Mouse (Mus musculus) megakaryocyte, adult 5-6 weeks (primary cell): ENCODE measurements around the gene Zdhhc21. TPM values are rescaled to one million over a fixed set of nuclear protein-coding genes. Genes with fewer than 3 reads are reported as not detected.

Source experiments
- ATAC-seq: 2 replicates; pipeline ENCODE4 v1.8.0; 2016; ENCODE audit warnings: mild to moderate bottlenecking, inconsistent platforms; ENCODE audit not compliant: poor library complexity, severe bottlenecking
- total RNA-seq, 2 experiments: library from RNA; stranded (forward) in 1 of 2; stranded (reverse) in 1 of 2; fragments of 153-499, 151-499 nt in 1 of 2; fragments of 221-1000, 200-1000 nt in 1 of 2; gene quantifications; 2 replicates each; pipeline versions ENCODE4 v1.2.3 to v1.2.4; 2015 to 2017

Zdhhc21 gene
- total RNA-seq, 2 experiments from 2014 or later = 24.7 to 38.2 TPM

DNA sequence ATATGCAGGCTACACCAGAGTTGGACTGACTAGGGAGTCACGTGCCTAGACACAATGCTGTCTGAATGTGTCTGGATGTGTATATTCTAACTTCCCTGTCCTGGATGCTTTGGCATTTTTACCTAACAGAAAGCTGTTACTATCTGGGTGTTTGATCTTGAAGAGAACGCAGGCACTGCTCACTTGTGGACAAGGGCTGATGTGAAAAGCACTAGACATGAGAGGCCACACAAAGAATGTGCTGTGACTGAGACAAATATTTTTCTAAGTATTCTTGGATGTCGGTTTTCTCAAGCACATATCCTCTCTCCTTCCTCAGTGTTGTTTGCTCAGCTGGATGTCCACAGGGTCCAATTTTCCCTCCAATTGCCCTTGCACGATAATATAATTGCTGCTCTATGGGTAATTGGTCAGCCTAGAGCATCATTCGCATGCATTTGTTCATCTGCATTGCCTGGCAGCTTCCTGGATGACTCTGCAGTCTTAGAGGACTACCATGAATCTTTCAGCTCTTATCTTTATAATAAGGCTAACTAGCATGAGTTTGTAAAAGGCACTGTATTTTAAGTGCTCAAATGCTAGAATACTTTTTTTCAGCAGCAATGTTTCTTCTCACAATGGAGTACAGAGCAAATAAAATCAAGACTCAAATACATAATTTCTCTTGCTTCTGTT is 66.7 kb downstream of the Zdhhc21 start:
- ATAC-seq = no peak

DNA sequence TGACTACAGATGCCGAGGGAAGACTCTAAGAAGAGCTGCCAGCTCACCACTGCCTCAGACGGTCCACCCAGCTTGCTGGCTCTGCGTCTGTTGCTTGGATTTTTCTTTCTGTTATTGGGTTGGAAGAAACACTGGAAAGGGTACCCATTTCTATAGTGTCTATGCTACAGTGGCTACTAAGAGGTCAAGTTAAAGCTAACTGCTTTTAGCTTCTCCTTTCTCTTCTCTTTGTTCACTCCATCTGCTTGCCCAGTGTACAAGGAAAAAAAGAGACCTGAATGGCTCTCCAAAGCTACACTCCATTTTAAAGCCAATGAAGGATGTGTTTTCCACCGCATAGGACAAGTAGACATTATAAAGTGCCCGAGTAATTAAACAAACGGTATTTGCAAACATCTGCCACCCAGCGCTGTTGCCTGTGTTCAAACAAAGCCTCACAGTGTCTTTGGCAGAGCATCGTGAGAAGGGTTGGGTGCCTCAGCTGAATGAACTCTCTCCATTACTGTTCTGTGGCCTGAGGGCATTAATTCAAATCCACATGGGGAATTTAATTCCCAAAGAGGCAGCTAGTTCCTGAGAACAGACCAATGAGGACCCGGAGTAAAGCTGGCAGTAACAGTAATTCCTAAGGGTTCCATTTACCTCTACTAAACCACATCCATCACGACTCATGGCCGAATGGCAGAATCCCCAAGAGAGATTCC is 94.1 kb downstream of the Zdhhc21 start:
- ATAC-seq = no peak

DNA sequence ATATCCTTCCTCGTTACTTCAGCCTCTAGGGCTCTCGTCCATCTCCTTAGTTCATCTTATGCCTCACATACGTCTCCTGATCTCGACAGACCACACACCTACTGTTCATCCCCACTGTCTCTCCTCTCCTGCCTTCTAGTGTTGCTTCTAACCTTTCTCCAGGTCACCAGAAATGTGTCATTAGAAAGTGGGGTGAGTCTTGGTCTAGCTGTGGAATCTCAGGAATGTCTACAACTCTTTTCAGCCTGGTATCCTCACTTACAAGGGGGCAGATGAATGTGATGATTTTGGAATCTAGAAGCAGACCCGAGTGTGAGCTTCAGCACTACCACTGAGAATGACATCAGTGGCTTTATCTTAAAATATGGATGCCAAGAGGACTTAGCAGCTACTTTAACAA is 96.2 kb downstream of the Zdhhc21 start:
- no peak for ATAC-seq

DNA sequence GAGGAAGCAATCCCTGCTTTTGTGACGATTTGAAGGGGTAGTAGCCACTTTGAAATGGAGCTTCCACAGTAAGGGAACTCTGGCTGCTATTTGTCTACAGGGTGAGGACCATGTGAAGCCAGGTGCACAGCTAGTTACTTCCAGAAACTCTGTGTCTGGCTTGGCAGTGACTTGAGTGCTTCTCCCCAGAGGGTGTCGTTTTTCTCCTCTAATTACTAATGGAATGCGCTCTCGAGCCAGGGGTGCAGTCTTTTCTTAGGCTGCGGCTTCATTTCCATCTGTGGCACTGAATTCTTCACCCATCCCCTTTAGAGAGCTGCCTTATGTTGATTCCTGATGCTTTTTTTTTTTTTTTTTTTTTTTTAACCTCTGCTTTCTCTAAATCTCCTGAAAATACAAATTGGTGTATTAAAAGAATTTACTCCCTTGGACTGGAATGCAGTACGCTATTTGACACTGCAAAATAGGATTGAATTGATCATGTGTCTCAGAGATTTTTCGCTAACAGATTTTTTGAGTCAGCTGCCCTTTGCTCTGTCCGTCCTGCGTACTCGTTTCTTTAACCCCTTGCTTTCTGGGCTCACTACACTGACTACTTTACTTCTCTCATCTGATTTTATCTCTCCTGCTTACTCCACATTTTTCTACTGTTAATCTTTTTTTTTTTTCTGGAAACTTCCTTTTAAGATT is 97.2 kb downstream of the Zdhhc21 start:
- no peak for ATAC-seq

DNA sequence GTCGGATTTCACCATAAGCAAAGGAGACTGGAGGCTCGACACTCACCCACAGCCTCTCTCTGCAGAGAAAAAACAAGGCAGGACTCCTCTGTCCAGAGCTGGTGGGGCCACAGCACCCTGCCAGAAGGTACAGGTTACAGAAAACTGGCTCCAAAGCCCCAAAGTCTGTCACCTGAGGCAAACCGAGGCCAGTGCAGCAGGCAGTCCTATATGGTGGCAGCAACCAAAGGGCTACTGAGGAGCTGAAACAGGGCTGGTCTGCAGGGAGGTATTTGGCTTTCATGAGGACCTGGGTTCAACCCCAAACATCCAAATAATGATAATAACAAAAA is 103.5 kb downstream of the Zdhhc21 start:
- no peak for ATAC-seq

DNA sequence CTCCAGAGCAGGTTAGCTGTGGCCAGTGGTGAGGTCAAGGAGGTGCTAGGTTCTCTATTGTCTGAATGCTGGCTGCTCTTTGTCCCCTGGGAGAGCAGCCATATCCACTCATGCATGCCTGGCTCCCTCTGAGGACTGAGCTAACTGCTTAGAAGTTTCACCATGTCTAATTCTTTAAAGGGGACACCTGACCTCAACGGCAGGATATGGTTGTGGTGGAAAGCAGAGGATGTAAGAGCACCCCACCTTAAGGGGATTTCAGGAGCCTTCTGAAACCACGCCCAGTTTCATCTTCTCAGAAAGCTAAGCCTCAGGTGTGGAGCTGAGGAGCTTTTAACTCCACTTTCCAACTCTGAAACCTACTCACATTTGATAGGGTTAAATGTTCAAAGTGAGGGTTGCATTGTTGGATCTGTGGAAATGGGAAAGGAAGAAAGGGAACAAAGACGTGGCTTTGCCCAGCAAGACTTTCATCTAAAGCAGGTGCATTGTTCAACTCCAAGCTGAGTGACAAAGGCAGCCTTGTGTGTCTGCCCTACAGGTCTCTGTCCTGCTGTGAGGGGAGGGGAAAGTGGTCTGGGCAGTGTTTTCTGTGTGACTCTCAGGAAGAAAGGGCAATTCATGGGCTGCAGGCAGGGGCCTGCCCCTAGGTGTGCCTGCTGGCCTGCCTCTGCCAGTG is 104.0 kb downstream of the Zdhhc21 start:
- no peak for ATAC-seq

Other genes with a start within 250 kb of the Zdhhc21 start
- not detected in 2 replicates for gene Nfib, start 154.2 kb downstream of the Zdhhc21 start, total RNA-seq (2015)
- gene Nfib, start 154.2 kb downstream of the Zdhhc21 start, total RNA-seq (2017) = 0.04 TPM in 1 of 2 replicates, not detected in the other
- gene Cer1, start 25.2 kb upstream of the Zdhhc21 start, total RNA-seq (2015) = not detected in 2 replicates
- gene Cer1, start 25.2 kb upstream of the Zdhhc21 start, total RNA-seq (2017) = not detected in 2 replicates
- gene Frem1, start 192.4 kb upstream of the Zdhhc21 start, total RNA-seq (2015) = not detected in 2 replicates
- not detected in 2 replicates for gene Frem1, start 192.4 kb upstream of the Zdhhc21 start, total RNA-seq (2017)